Mouse (Mus musculus) liver, adult 2 months (tissue): ENCODE results near the gene Bbs12. TPM values are rescaled to one million over a fixed set of nuclear protein-coding genes. Genes with fewer than 3 reads are reported as not detected.
A peak's percentile ranks its signal among the peaks of the same experiment; 100 is the strongest.

Experiments used
- DNase-seq: peaks from one replicate; pipeline ENCODE4 v3.0.0-alpha.2; 2011; ENCODE audit warnings: low read depth, low spot score; ENCODE audit errors: extremely low read depth
- H3K27ac ChIP-seq: fragments of 200-500 bp; replicated peaks from 2 replicates; pipeline ENCODE4 v1.5.1; 2012; ENCODE audit warnings: low read depth, mild to moderate bottlenecking, control low read depth, inconsistent platforms, low read length; ENCODE audit not compliant: insufficient read depth
- H3K27me3 ChIP-seq: fragments of 200-500 bp; 2 replicates; pipeline ENCODE4 v1.6.1; 2012; ENCODE audit warnings: mild to moderate bottlenecking, moderate library complexity, low read length, inconsistent platforms; ENCODE audit not compliant: control insufficient read depth, insufficient read depth
- H3K36me3 ChIP-seq: fragments of 200-500 bp; 2 replicates; pipeline ENCODE4 v1.6.1; 2012; ENCODE audit warnings: low read length, inconsistent platforms; ENCODE audit not compliant: control insufficient read depth, insufficient read depth
- H3K4me1 ChIP-seq: fragments of 200-500 bp; 2 replicates; pipeline ENCODE4 v1.6.1; 2011; ENCODE audit warnings: low read length; ENCODE audit not compliant: control insufficient read depth, insufficient read depth
- H3K4me3 ChIP-seq: fragments of 200-500 bp; 2 replicates; pipeline ENCODE4 v1.5.1; 2011; ENCODE audit warnings: low read depth, mild to moderate bottlenecking, control low read depth, low read length, moderate library complexity; ENCODE audit not compliant: insufficient read depth
- H3K79me2 ChIP-seq: fragments of 200-500 bp; 2 replicates; pipeline ENCODE4 v1.6.1; 2012; ENCODE audit warnings: inconsistent platforms, mild to moderate bottlenecking, low read length, moderate library complexity; ENCODE audit not compliant: control insufficient read depth, insufficient read depth
- H3K9ac ChIP-seq: fragments of 200-500 bp; 2 replicates; pipeline ENCODE4 v1.6.1; 2012; ENCODE audit warnings: low read depth, mild to moderate bottlenecking, control low read depth, inconsistent platforms, low read length
- CTCF ChIP-seq: fragments of 200-500 bp; IDR thresholded peaks from 2 replicates; pipeline ENCODE4 v1.5.1; 2011; ENCODE audit warnings: low read depth, low read length, control low read depth
- POLR2A ChIP-seq: fragments of 200-500 bp; IDR thresholded peaks from 2 replicates; pipeline ENCODE4 v1.6.1; 2011; ENCODE audit warnings: low read length, control low read depth; ENCODE audit not compliant: insufficient read depth; ENCODE audit errors: extremely low read depth
- WGBS: fragments of 180-500 bp; shearing (Covaris S2); methylation state at CpG from one replicate; pipeline ENCODE4 v1.1.7; 2018; 5-methylcytosine and 5-hydroxymethylcytosine counted together
- polyA plus RNA-seq: library from polyadenylated mRNA; depleted of rRNA; stranded (reverse); fragments of >200 nt; gene quantifications from 2 replicates; pipeline ENCODE4 v1.2.3, GENCODE M21; 2012; rRNA removed
- total RNA-seq: library from RNA; depleted of rRNA; stranded (reverse); fragments of >200 nt; gene quantifications from 2 replicates; pipeline ENCODE4 v1.2.3, GENCODE M21; 2014; rRNA removed

Bbs12 gene
- total RNA-seq (0.94 and 1.1 TPM in 2 replicates), polyA plus RNA-seq (0.09 and 0.14 TPM in 2 replicates)

DNA sequence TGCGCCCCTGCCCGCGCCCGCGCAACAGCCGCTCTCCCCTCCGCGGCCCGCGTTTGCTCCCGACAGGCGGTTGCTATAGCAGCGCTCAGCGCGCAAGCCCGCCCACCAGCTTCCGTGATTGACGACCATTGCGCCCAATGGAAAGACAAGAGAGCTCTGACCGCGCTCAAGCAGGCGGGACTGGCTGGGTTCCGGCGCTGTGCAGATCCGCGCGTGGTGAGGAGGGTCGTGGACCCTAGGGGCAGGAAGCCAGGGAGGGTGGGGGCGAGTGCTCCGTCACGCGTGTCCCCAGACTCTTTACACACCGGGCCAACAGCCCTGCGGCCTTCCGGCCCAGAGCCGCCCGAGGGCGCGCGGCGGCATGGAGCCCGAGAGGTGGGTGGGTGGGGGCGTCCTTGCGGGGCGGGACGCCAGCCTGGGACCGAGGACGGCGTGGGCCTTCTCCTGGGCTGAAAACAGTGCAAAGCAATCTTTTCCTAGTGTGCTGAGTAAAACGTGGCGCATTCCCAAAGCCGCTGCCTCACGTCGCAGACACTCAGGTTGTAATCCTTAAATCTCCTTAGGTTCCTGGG lies at the start of gene Bbs12, which contains the start of gene Cetn4:
Gene Bbs12 (plus strand): TSS at position 185 of the 572 bp plus-strand sequence.
Gene Cetn4 (minus strand): TSS at position 339 of the 572 bp plus-strand sequence.
- peak; percentile 79 for DNase-seq
- H3K27ac ChIP-seq = no peak within 1 kb of the TSS
- H3K27me3 ChIP-seq = no peaks in the 10 kb centered on the region
- H3K36me3 ChIP-seq = no peaks in the 10 kb centered on the region
- TF ChIP-seq POLR2A (no peak), CTCF (no peak)
- peak within 1 kb of the TSS; percentile 83 for H3K9ac ChIP-seq
- peak within 1 kb of the TSS; percentile 97 for H3K4me3 ChIP-seq
- no peaks in the 10 kb centered on the region for H3K79me2 ChIP-seq
- under 1% methylated on average over 54 of the region's 54 CpGs for WGBS
- peaks cover 3% of the 10 kb centered on the region for H3K4me1 ChIP-seq

DNA sequence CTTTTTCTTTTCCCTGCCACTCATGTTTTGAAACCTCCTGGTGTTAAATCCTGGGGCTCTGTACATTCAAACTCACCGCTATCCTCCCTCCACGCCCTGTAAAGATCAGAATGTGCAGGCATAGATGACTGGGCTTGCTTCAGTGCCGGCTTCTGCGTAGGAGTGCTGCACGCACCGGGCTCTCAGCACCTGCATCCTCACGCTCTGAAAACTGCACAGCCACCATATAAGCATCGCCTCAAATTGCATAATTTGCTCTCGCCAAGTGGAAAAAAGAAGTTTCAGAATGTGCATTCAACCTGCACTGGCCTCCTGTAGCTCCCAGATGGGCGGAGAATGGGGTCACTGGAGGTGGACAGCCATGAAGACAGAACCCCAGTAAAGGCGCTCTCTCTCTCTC lies 44.0 kb upstream of the Bbs12 start:
- H3K27me3 ChIP-seq = no peaks in the 10 kb centered on the region
- H3K79me2 ChIP-seq = no peaks in the 10 kb centered on the region
- H3K36me3 ChIP-seq = no peaks in the 10 kb centered on the region
- H3K9ac ChIP-seq = no peak overlapping the region
- H3K27ac ChIP-seq = no peak overlapping the region
- 81% methylated on average over 11 of the region's 11 CpGs for WGBS
- TF ChIP-seq CTCF = no peak
- no peak for TF ChIP-seq POLR2A
- no peak for DNase-seq
- H3K4me3 ChIP-seq = no peak overlapping the region
- H3K4me1 ChIP-seq = no peaks in the 10 kb centered on the region

DNA sequence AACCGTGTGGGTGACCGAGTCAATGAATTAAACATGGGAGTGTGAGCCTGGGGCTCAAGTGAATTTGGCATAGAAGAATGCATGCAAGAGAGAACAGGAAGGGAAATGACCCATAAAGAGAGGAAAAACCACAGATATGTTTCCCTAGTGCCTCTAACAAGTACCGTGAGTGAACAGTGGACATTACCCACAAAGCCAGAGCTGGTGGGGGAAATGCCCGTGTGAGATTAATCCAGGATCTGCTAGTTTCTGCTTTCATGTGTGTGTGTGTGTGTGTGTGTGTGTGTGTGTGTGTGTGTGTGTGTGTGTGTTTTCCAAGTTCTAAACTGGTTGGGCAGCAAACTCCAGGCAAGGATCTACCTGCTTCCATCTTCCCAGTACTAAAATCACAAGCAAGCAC lies 42.4 kb upstream of the Bbs12 start:
- Histone ChIP-seq H3K4me3 (no peak overlapping the region), H3K27me3 (no peaks in the 10 kb centered on the region), H3K4me1 (no peaks in the 10 kb centered on the region), H3K9ac (no peak overlapping the region), H3K79me2 (no peaks in the 10 kb centered on the region), H3K27ac (no peak overlapping the region), H3K36me3 (no peaks in the 10 kb centered on the region)
- DNase-seq = no peak
- WGBS = 83% methylated on average over 4 of the region's 4 CpGs
- TF ChIP-seq POLR2A (no peak), CTCF (no peak)

DNA sequence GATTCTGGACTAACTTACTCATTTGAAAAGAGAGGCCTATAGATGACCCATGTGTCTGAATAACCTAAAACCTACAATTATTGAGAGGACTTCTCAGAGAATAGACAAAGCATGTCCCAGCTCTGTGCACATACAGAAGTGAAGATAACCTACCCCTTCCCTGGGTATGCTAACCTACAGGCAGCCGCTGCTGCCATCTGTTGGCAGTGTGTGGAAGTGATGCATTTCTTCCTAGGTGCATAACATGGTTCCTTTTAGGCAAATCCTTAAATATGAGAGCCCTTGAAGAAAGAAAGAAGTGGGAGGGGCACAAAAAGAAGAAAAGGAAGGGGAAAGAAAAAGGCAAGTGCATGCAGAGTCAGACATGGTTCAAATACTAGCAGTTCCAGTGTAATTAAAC lies 41.1 kb upstream of the Bbs12 start:
- Histone ChIP-seq H3K27me3 (no peaks in the 10 kb centered on the region), H3K36me3 (no peaks in the 10 kb centered on the region), H3K4me3 (no peak overlapping the region), H3K4me1 (no peaks in the 10 kb centered on the region), H3K79me2 (no peaks in the 10 kb centered on the region), H3K27ac (no peak overlapping the region), H3K9ac (no peak overlapping the region)
- WGBS = 5% methylated on average over 1 of the region's 1 CpGs
- DNase-seq = peak; percentile 7
- no peak for TF ChIP-seq POLR2A
- TF ChIP-seq CTCF = peak; percentile 72; the same call in 1 of the 2 replicates

DNA sequence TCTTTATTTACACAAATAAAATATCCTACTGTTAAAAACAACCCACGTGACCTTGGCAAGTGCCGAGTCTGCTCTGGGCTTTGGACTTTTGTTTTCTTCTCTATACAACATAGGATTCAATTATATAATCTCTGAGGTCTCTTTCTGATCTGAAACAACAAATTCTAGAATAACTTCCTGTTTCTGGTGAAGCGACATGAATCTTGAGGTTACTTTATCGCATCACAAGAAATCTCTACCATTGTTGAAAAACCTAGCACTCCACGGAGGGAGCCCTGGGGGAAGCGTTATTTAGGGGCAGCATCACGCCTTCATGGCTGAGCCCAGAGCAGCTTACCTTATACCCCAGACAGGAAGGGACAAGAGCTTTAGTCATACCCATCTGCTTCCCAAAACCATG lies 39.3 kb upstream of the Bbs12 start:
- H3K79me2 ChIP-seq = no peaks in the 10 kb centered on the region
- no peaks in the 10 kb centered on the region for H3K36me3 ChIP-seq
- no peak for DNase-seq
- no peaks in the 10 kb centered on the region for H3K27me3 ChIP-seq
- H3K4me3 ChIP-seq = no peak overlapping the region
- 76% methylated on average over 7 of the region's 7 CpGs for WGBS
- TF ChIP-seq CTCF (no peak), POLR2A (no peak)
- no peak overlapping the region for H3K9ac ChIP-seq
- no peak overlapping the region for H3K27ac ChIP-seq
- no peaks in the 10 kb centered on the region for H3K4me1 ChIP-seq

DNA sequence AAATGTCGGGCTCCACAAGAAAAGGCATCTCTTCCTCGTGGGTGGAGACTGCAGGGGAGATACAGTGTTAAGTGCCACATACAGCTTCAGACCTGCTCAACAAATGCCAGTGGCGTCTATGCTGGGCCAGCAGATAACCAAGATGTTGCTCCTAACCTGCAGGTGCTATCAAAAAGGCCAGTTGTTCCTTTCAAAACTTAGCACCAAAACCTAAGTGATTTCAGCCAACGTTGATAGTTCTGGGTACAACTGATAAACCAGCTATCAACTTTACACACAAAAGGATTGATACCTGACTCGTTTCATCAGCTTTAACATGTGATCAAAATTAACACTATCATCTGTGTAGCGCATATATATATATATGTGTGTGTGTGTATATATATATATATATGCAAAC lies 37.7 kb upstream of the Bbs12 start:
- Histone ChIP-seq H3K27me3 (no peaks in the 10 kb centered on the region), H3K36me3 (no peaks in the 10 kb centered on the region), H3K27ac (no peak overlapping the region), H3K9ac (no peak overlapping the region), H3K4me1 (no peaks in the 10 kb centered on the region), H3K79me2 (no peaks in the 10 kb centered on the region), H3K4me3 (no peak overlapping the region)
- 72% methylated on average over 6 of the region's 6 CpGs for WGBS
- TF ChIP-seq CTCF = no peak
- DNase-seq = no peak
